Mouse (Mus musculus): ENCODE measurements at regions not wholly inside any gene's neighbourhood (a gene's known extent, or its start where the extent isn't known, plus 50 kb on each side); places are given as distances from the start of the nearest gene placed in this dataset.

- TF ChIP-seq EP300 (IDR thresholded peaks at IDR 0.05; ENCODE audit: low read depth) (no peak), CTCF (IDR thresholded peaks at IDR 0.05; ENCODE audit: low read depth) (no peak)
Measured at GRCm38 (mm10) chr3:156376717-156377116, 184.9 kb upstream of the Negr1 start.

Measured in liver, postnatal 0 days (tissue).